Mouse (Mus musculus) kidney, embryonic 16.5 days (tissue): ENCODE measurements around the gene Syt3. TPM values are rescaled to one million over a fixed set of nuclear protein-coding genes. Genes with fewer than 3 reads are reported as not detected.

Experiments used
- ATAC-seq: fragments of 200-750 bp; cut with Nextera tagmentation; 2 replicates; pipeline ENCODE4 v1.8.0; 2017; ENCODE audit warnings: moderate TSS enrichment; ENCODE audit not compliant: low FRiP score, low TSS enrichment
- H3K27ac ChIP-seq: fragments of 300-500 bp; sonication (generic); 2 replicates; pipeline ENCODE4 v1.5.1; 2014; ENCODE audit warnings: low read length
- H3K27me3 ChIP-seq: fragments of 300-500 bp; sonication (generic); 2 replicates; pipeline ENCODE4 v1.6.1; 2014; ENCODE audit warnings: low read length, control low read depth, mixed read lengths; ENCODE audit not compliant: insufficient read depth
- H3K36me3 ChIP-seq: fragments of 300-500 bp; sonication (generic); 2 replicates; pipeline ENCODE4 v1.6.1; 2014; ENCODE audit warnings: low read length, control low read depth, mixed read lengths; ENCODE audit not compliant: insufficient read depth
- H3K4me1 ChIP-seq: fragments of 300-500 bp; sonication (generic); 2 replicates; pipeline ENCODE4 v1.6.1; 2014; ENCODE audit warnings: low read length, control low read depth, mixed read lengths; ENCODE audit not compliant: insufficient read depth
- H3K4me2 ChIP-seq: fragments of 300-500 bp; sonication (generic); replicated peaks from 2 replicates; pipeline ENCODE4 v1.6.1; 2014; ENCODE audit warnings: low read depth, low read length
- H3K4me3 ChIP-seq: fragments of 300-500 bp; sonication (generic); 2 replicates; pipeline ENCODE4 v1.5.1; 2014; ENCODE audit warnings: mild to moderate bottlenecking, low read length
- H3K9ac ChIP-seq: fragments of 300-500 bp; sonication (generic); replicated peaks from 2 replicates; pipeline ENCODE4 v1.6.1; 2014; ENCODE audit warnings: low read length
- H3K9me3 ChIP-seq: fragments of 300-500 bp; sonication (generic); 2 replicates; pipeline ENCODE4 v1.6.1; 2016; ENCODE audit warnings: low read length, control low read depth
- WGBS: fragments of 180-500 bp; shearing (Covaris S2); extraction: QIAGEN DNeasy Blood & Tissue Kit; methylation state at CpG from one replicate; pipeline ENCODE4 v1.1.7; 2014; 5-methylcytosine and 5-hydroxymethylcytosine counted together
- polyA plus RNA-seq: library from polyadenylated mRNA; unstranded; fragments of >200 nt; fragmentation: Nextera tagmentation; extraction: Ambion mirVana; gene quantifications from 2 replicates; pipeline ENCODE4 v1.2.1, GENCODE M21; 2015

Gene Syt3
- polyA plus RNA-seq, 1 experiment from 2014 or later = 2.7 TPM

DNA sequence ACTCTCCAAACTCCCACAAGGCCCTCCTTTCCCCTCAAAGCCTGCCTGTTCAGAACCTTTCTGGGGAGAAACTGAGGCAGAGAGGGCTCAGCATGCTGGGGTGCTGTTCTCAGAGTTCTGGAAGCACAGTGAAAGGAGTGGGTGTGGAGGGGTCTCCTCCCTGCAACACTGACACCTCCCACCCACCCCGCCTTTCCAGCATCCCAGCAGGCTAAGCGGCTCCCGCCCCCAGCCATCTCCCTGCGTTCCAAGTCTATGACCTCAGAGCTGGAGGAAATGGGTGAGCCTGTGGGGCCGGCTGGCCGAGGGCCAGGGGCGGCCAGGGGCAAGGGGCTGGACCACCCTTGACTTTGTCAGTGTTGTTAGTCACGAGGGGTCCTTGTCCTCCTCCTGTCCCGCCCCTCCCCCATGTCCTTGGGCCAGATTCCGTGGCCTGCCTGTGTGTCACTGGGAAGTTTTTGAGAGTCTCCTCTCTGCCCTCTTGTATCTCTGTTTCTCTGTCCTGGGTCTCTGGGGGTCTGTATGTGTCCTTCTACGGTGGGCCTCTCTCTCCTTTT, 40.4 kb upstream of the Syt3 start:
- 6% methylated on average over 11 of the region's 11 CpGs for WGBS
- H3K9me3 ChIP-seq = no peaks in the 10 kb centered on the region
- ATAC-seq = peak; percentile 46; the same call in 1 of the 2 replicates
- peaks cover 7% of the 10 kb centered on the region; the same call in 1 of the 2 replicates for H3K4me1 ChIP-seq
- no peak overlapping the region for H3K4me3 ChIP-seq
- H3K4me2 ChIP-seq = no peak overlapping the region
- H3K27me3 ChIP-seq = peaks cover 8% of the 10 kb centered on the region
- H3K9ac ChIP-seq = no peak overlapping the region
- H3K27ac ChIP-seq = no peak overlapping the region
- H3K36me3 ChIP-seq = no peaks in the 10 kb centered on the region

DNA sequence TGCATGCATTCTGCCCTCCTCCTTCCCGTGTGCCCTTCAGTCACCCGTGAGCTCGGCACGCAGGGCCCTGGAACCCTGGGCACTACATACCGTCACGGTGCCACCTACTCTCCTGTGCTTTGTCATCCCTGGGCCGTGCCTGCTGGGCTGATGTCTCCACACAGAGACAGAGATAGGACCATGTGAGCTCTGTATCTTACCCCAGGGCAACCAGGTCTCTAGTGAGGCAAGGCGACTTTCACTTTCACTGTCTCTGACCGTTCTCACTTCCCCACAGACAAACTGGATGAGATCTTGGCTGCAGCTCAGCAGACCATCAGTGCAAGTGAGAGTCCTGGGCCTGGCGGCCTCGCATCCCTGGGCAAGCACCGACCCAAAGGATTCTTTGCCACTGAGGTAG, 39.3 kb upstream of the Syt3 start:
- H3K4me2 ChIP-seq = no peak overlapping the region
- H3K27ac ChIP-seq = no peak overlapping the region
- peaks cover 7% of the 10 kb centered on the region; the same call in 1 of the 2 replicates for H3K4me1 ChIP-seq
- H3K36me3 ChIP-seq = no peaks in the 10 kb centered on the region
- H3K4me3 ChIP-seq = no peak overlapping the region
- no peak for ATAC-seq
- H3K27me3 ChIP-seq = peaks cover 6% of the 10 kb centered on the region
- H3K9me3 ChIP-seq = no peaks in the 10 kb centered on the region
- WGBS = 67% methylated on average over 12 of the region's 12 CpGs
- no peak overlapping the region for H3K9ac ChIP-seq

DNA sequence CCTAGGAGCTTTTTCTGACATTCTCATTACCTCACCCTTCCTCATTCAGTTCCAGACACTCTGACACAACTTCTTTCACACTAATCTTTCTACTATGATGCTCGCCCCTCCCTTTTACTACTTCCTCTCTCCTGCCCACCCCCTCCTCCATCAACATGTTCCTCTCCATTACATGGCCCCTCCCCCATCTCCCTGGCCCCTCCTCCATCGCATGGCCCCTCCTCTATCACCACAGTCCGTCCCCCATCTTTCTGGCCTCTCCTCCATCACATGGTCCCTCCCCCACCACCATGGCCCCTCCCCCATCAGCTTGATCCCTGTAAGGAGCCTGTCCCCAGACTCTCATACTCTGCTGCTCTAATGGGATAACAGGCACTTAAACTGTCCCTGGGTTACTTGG, 34.9 kb upstream of the Syt3 start:
- no peak overlapping the region for H3K4me3 ChIP-seq

DNA sequence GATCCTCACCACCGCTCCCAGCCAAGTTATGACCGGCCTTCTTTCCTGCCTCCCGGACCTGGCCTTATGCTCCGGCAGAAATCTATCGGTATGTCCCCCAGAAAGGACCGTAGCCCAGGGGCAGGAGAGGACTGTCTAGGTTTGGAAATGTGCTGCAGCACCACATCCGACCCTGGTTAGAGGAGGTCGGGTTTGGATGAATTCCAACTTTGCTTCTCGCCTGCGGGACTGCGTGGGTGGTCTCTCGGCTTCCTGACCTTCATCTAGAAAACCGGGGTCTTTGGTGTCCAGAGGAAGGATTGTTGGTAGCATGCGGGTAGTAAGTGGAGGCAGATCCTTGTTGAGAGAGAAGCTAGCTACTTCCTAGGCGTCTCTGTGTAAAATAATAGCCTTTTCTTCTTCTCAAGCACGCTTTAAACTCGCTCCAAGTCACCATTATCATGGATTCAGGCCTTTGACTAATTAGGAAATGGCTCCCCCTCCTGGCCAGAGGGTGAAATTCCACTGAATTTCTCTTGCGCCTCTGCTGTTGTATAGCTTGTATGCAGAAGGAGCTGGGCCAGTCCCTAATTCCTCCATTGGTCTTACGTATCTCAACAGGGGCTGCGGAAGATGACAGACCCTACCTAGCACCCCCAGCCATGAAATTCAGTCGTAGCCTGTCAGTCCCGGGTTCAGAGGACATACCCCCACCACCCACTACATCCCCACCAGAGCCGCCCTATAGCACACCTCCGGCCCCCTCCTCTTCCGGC, 32.8 kb upstream of the Syt3 start:
- peak overlapping the region; percentile 42 for H3K4me3 ChIP-seq
- H3K36me3 ChIP-seq = no peaks in the 10 kb centered on the region
- 2% methylated on average over 25 of the region's 25 CpGs for WGBS
- 0 out of 2 replicates have a peak, but pooled peaks have one; percentile 37 for ATAC-seq
- 0 out of 2 replicates have a peak overlapping the region, but pooled peaks have one; percentile 14 for H3K27ac ChIP-seq
- peaks cover 22% of the 10 kb centered on the region for H3K4me1 ChIP-seq
- H3K9ac ChIP-seq = peak overlapping the region; percentile 58
- no peaks in the 10 kb centered on the region; the same call in 1 of the 2 replicates for H3K9me3 ChIP-seq
- peaks cover 70% of the 10 kb centered on the region for H3K27me3 ChIP-seq
- peak overlapping the region; percentile 68 for H3K4me2 ChIP-seq

More for the DNA sequence above, 34.9 kb upstream of the Syt3 start:
- Histone ChIP-seq H3K27me3 (peaks cover 49% of the 10 kb centered on the region), H3K9me3 (no peaks in the 10 kb centered on the region), H3K36me3 (no peaks in the 10 kb centered on the region), H3K4me2 (no peak overlapping the region), H3K27ac (no peak overlapping the region), H3K9ac (no peak overlapping the region), H3K4me1 (peaks cover 21% of the 10 kb centered on the region)
- ATAC-seq = no peak
- WGBS = 27% methylated on average over 3 of the region's 3 CpGs

DNA sequence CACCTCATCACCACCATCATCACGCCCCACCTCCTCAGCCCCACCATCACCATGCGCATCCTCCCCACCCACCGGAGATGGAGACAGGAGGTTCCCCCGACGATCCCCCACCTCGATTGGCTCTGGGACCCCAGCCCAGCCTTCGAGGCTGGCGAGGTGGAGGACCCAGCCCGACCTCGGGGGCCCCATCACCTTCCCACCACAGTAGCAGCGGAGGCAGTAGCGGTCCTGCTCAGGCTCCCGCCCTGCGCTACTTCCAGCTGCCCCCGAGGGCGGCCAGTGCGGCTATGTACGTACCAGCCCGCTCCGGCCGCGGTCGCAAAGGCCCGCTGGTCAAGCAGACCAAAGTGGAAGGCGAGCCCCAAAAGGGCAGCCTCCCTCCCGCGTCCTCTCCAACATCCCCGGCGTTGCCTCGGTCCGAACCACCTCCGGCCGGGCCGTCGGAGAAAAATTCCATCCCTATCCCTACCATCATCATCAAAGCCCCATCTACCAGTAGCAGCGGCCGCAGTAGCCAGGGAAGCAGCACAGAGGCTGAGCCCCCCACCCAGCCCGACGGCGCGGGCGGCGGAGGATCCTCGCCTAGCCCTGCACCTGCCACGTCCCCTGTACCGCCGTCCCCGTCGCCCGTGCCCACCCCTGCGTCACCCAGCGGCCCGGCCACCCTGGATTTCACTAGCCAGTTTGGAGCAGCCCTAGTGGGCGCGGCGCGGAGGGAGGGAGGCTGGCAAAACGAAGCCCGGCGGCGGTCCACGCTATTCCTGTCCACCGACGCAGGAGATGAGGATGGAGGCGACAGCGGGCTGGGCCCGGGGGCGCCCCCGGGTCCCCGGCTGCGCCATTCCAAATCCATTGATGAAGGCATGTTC, 31.8 kb upstream of the Syt3 start:
- 3% methylated on average over 66 of the region's 71 CpGs for WGBS
- 0 out of 2 replicates have a peak overlapping the region, but pooled peaks have one; percentile 8 for H3K9ac ChIP-seq
- no peak for ATAC-seq
- no peaks in the 10 kb centered on the region for H3K36me3 ChIP-seq
- H3K4me2 ChIP-seq = peak overlapping the region; percentile 68; the same call in 1 of the 2 replicates
- peaks cover 32% of the 10 kb centered on the region for H3K4me1 ChIP-seq
- H3K27ac ChIP-seq = no peak overlapping the region
- peaks cover 79% of the 10 kb centered on the region for H3K27me3 ChIP-seq
- no peak overlapping the region for H3K4me3 ChIP-seq
- H3K9me3 ChIP-seq = no peaks in the 10 kb centered on the region; the same call in 1 of the 2 replicates

DNA sequence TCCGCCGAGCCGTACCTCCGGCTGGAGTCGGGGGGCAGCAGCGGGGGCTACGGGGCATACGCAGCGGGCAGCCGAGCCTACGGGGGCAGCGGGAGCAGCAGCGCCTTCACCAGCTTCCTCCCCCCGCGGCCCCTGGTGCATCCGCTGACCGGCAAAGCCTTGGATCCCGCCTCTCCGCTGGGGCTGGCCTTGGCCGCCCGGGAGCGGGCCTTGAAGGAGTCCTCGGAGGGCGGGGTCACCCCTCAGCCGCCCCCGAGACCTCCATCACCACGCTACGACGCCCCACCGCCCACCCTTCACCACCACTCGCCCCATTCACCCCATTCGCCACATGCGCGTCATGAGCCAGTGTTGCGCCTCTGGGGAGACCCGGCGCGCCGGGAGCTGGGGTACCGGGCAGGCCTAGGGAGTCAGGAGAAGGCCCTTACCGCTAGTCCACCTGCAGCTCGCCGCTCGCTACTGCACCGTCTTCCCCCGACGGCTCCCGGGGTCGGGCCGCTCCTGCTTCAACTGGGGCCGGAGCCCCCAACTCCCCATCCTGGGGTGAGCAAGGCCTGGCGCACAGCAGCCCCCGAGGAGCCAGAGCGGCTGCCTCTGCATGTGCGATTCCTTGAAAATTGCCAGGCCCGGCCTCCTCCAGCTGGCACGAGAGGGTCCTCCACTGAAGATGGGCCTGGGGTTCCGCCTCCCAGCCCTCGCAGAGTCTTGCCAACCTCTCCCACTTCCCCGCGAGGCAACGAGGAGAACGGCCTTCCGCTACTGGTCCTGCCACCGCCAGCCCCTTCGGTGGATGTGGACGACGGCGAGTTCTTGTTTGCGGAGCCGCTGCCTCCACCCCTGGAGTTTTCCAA, 30.9 kb upstream of the Syt3 start:
- no peak for ATAC-seq

DNA sequence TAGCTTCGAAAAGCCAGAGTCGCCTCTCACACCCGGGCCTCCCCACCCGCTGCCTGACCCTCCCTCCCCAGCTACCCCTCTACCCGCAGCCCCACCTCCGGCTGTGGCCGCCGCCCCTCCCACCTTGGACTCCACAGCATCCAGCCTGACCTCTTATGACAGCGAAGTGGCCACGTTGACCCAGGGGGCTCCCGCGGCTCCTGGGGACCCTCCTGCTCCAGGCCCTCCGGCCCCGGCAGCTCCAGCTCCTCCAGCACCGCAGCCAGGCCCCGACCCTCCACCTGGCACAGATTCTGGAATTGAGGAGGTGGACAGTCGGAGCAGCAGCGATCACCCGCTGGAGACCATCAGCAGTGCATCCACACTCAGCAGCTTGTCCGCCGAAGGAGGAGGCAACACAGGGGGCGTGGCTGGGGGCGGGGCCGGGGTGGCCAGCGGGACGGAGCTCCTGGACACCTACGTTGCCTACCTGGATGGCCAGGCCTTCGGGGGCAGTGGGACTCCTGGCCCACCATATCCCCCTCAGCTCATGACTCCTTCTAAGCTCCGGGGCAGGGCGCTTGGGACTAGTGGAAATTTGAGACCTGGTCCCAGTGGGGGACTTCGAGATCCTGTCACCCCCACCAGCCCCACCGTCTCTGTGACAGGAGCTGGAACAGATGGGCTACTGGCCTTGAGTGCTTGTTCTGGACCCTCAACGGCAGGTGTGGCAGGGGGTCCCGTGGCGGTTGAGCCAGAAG, 30.1 kb upstream of the Syt3 start:
- ATAC-seq = 0 out of 2 replicates have a peak, but pooled peaks have one; percentile 2

More for the DNA sequence above, 30.9 kb upstream of the Syt3 start:
- WGBS = 3% methylated on average over 56 of the region's 71 CpGs
- H3K4me3 ChIP-seq = peak overlapping the region; percentile 19
- no peak overlapping the region for H3K9ac ChIP-seq
- H3K27ac ChIP-seq = no peak overlapping the region
- peaks cover 87% of the 10 kb centered on the region for H3K27me3 ChIP-seq
- peak overlapping the region; percentile 41 for H3K4me2 ChIP-seq
- no peaks in the 10 kb centered on the region for H3K36me3 ChIP-seq
- no peaks in the 10 kb centered on the region; the same call in 1 of the 2 replicates for H3K9me3 ChIP-seq
- peaks cover 38% of the 10 kb centered on the region for H3K4me1 ChIP-seq

DNA sequence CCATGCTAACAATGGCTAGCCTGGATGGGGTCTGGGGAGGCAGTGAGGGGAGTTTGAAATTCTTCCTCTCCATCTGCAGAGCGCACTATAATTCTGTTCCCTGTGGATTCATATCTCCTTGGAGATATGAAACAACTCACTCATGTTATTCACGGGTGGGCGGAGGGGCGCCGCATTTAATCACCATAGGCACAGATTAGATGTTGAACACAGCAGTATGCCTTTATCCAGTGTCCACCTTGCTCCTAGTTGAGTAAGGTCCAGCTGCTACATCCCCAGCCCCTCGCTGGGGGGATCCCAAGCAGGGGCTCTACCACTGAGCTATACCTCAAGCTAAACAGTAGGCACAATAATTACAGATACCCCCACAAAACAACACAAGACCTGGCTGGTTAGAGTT, 28.5 kb upstream of the Syt3 start:
- Histone ChIP-seq H3K9ac (no peak overlapping the region), H3K36me3 (no peaks in the 10 kb centered on the region), H3K27me3 (peaks cover 93% of the 10 kb centered on the region), H3K9me3 (no peaks in the 10 kb centered on the region; the same call in 1 of the 2 replicates), H3K4me3 (no peak overlapping the region), H3K4me2 (no peak overlapping the region), H3K4me1 (peaks cover 49% of the 10 kb centered on the region), H3K27ac (no peak overlapping the region)
- ATAC-seq = no peak
- 80% methylated on average over 6 of the region's 6 CpGs for WGBS

More for the DNA sequence above, 30.1 kb upstream of the Syt3 start:
- H3K4me1 ChIP-seq = peaks cover 40% of the 10 kb centered on the region
- H3K9me3 ChIP-seq = no peaks in the 10 kb centered on the region; the same call in 1 of the 2 replicates
- WGBS = 2% methylated on average over 35 of the region's 35 CpGs
- H3K27me3 ChIP-seq = peaks cover 92% of the 10 kb centered on the region
- H3K27ac ChIP-seq = no peak overlapping the region
- H3K4me2 ChIP-seq = peak overlapping the region; percentile 41
- H3K4me3 ChIP-seq = peak overlapping the region; percentile 19
- no peak overlapping the region for H3K9ac ChIP-seq
- no peaks in the 10 kb centered on the region for H3K36me3 ChIP-seq
